ENCODE assay signal across 23 mouse cellular contexts in the genomic region with DNA sequence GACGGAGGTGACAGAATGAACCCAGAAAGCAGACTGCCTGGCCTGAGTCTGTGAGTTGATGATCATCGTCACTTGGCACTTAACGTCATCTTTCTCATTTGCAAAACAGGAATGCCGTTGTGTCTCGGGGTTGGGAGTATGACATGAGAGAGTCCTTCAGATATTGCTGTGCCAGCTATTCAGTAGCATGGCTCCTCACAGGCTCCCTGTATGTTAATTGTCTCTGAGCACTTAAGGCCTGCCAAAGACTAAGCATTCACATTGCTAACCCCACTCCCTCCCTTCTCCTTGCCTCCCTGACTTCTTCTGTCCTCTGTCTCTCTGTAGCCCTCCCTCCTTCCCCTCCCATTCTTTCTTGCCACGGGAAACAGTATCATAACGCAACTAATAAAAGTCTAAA.
DNase-seq lines count a peak whose midpoint lies in the region; ATAC-seq and TF ChIP-seq lines count a peak whose summit lies in the region.
"Had no signal": no experiment of that assay in that cellular context is flagged by ENCODE, and none has a peak within 500 bp of the region (broad histone marks: within the 10 kb centered on the region; RNA-seq: fewer than 3 reads in every experiment).

No protein-coding gene starts in this region.

- peak overlapping the region; percentile 59 for H3K27ac ChIP-seq in heart, embryonic 11.5 days (ENCODE audit: low read depth, low read length)
- peak overlapping the region; percentile 9 to 58 for H3K27ac ChIP-seq in heart, embryonic 14.5 days (replicated peaks in 1 of 2; ENCODE audit: control insufficient read depth in 1 of 2, insufficient read depth in 1 of 2, low read depth in 2 of 2, low read length in 2 of 2)
- peak overlapping the region; percentile 24; the same call in 1 of the 2 replicates for H3K27ac ChIP-seq in heart, postnatal 0 days (ENCODE audit: low read depth)
- no peak overlapping the region for H3K27ac ChIP-seq in small intestine, adult 2 months (ENCODE audit: insufficient read depth, low read depth, low read length)
- H3K27ac ChIP-seq: forebrain, embryonic 10.5 days; forebrain, embryonic 13.5 days; hindbrain, embryonic 13.5 days; intestine, embryonic 15.5 days; kidney, embryonic 15.5 days had no signal

- intact Hi-C loops in heart, postnatal 14 days (cut with DNase I) = no loop called here

- H3K9me3 ChIP-seq in heart, embryonic 11.5 days (replicated peaks; ENCODE audit: control insufficient read depth, low read length) = no peaks in the 10 kb centered on the region
- no peaks in the 10 kb centered on the region for H3K9me3 ChIP-seq in heart, embryonic 14.5 days (ENCODE audit: control insufficient read depth, low read length)
- H3K9me3 ChIP-seq in heart, postnatal 0 days (replicated peaks; ENCODE audit: control insufficient read depth, low read length) = no peaks in the 10 kb centered on the region
- H3K9me3 ChIP-seq: intestine, embryonic 15.5 days; kidney, embryonic 15.5 days had no signal

- no peak overlapping the region for H3K4me2 ChIP-seq in heart, embryonic 11.5 days
- peak overlapping the region; percentile 40 for H3K4me2 ChIP-seq in heart, embryonic 14.5 days (ENCODE audit: low read length)
- peak overlapping the region; percentile 2 for H3K4me2 ChIP-seq in heart, postnatal 0 days (ENCODE audit: low read depth, low read length)
- H3K4me2 ChIP-seq: forebrain, embryonic 13.5 days; hindbrain, embryonic 13.5 days; intestine, embryonic 15.5 days; kidney, embryonic 15.5 days had no signal

- H3K4me3 ChIP-seq in heart, embryonic 11.5 days (ENCODE audit: low read depth, low read length) = no peak overlapping the region
- H3K4me3 ChIP-seq in heart, embryonic 14.5 days (ENCODE audit: control insufficient read depth in 1 of 2, insufficient read depth in 1 of 2, low read depth in 1 of 2, low read length in 2 of 2) = no peak overlapping the region
- H3K4me3 ChIP-seq in heart, postnatal 0 days (ENCODE audit: low read depth, low read length) = no peak overlapping the region
- peak overlapping the region; percentile 0; the same call in 1 of the 2 replicates for H3K4me3 ChIP-seq in small intestine, adult 2 months (ENCODE audit: low read depth, low read length)
- H3K4me3 ChIP-seq: forebrain, embryonic 10.5 days; forebrain, embryonic 13.5 days; hindbrain, embryonic 13.5 days; intestine, embryonic 15.5 days; kidney, embryonic 15.5 days had no signal

- no peak for ATAC-seq in heart, embryonic 11.5 days (replicated peaks; ENCODE audit: insufficient number of reproducible peaks, low FRiP score, low TSS enrichment)
- ATAC-seq in heart, embryonic 14.5 days (ENCODE audit: insufficient number of reproducible peaks, insufficient read depth, low FRiP score, low read depth) = no peak
- no peak for ATAC-seq in heart, postnatal 0 days (ENCODE audit: insufficient read depth, low read depth)
- ATAC-seq: forebrain, embryonic 13.5 days; intestine, embryonic 15.5 days; Patski had no signal

- H3K27me3 ChIP-seq in heart, embryonic 11.5 days (ENCODE audit: control insufficient read depth, insufficient read depth, low read length) = no peaks in the 10 kb centered on the region
- no peaks in the 10 kb centered on the region for H3K27me3 ChIP-seq in heart, embryonic 14.5 days (ENCODE audit: control insufficient read depth, insufficient read depth, low read length)
- no peaks in the 10 kb centered on the region for H3K27me3 ChIP-seq in heart, postnatal 0 days (ENCODE audit: control insufficient read depth, insufficient read depth, low read length)
- H3K27me3 ChIP-seq in small intestine, adult 2 months (ENCODE audit: control insufficient read depth, insufficient read depth, low read length) = no peaks in the 10 kb centered on the region
- H3K27me3 ChIP-seq: CH12.LX; forebrain, embryonic 13.5 days; hindbrain, embryonic 13.5 days; intestine, embryonic 15.5 days; kidney, embryonic 15.5 days; Patski had no signal

- TF ChIP-seq POLR2A in small intestine, adult 2 months (IDR thresholded peaks at IDR 0.05; ENCODE audit: low read depth, low read length) = no peak

- H3K4me1 ChIP-seq in heart, embryonic 11.5 days (ENCODE audit: control insufficient read depth, insufficient read depth, low read length) = peaks cover 51% of the 10 kb centered on the region
- H3K4me1 ChIP-seq in heart, embryonic 14.5 days (ENCODE audit: control insufficient read depth in 2 of 2, insufficient read depth in 2 of 2, low read length in 2 of 2) = peaks cover 34 to 45% of the 10 kb centered on the region in 2 experiments
- peaks cover 30% of the 10 kb centered on the region for H3K4me1 ChIP-seq in heart, postnatal 0 days (ENCODE audit: control insufficient read depth, insufficient read depth)
- peaks cover 44% of the 10 kb centered on the region; the same call in 1 of the 2 replicates for H3K4me1 ChIP-seq in small intestine, adult 2 months (ENCODE audit: control insufficient read depth, insufficient read depth, insufficient read length, low read length)

- DNase-seq in heart, adult 18-20 months = no peak
- DNase-seq in heart, postnatal 14 days = no peak
- DNase-seq in heart, postnatal 0 days (ENCODE audit: low spot score) = no peak
- no peak for DNase-seq in heart, adult 11 months
- DNase-seq: adrenal gland, postnatal 10 days; adrenal gland, postnatal 36 days; B cell, adult 2 months; cerebellum, adult 18-20 months; cerebellum, adult 9-10 months; cerebellum, postnatal 14 days; gastrocnemius, postnatal 25 days; kidney, adult 11 months; kidney, adult 8-10 months had no signal

- WGBS in heart, embryonic 11.5 days (ENCODE audit: insufficient replicate concordance) = 58% methylated on average over 7 of the region's 7 CpGs
- 53% methylated on average over 7 of the region's 7 CpGs for WGBS in heart, embryonic 14.5 days
- WGBS in heart, postnatal 0 days = 45% methylated on average over 7 of the region's 7 CpGs
- 30% methylated on average over 7 of the region's 7 CpGs for WGBS in small intestine, adult 2 months

- no peak for TF ChIP-seq CTCF in heart, postnatal 0 days (IDR thresholded peaks at IDR 0.05; ENCODE audit: low read depth)
- TF ChIP-seq CTCF in small intestine, adult 2 months (IDR thresholded peaks at IDR 0.05; ENCODE audit: extremely low read depth, insufficient read length, insufficient replicate concordance, low read depth, low read length) = no peak

- H3K9ac ChIP-seq in heart, embryonic 11.5 days (ENCODE audit: low read depth, low read length) = no peak overlapping the region
- H3K9ac ChIP-seq in heart, embryonic 14.5 days (ENCODE audit: low read length) = no peak overlapping the region
- H3K9ac ChIP-seq in heart, postnatal 0 days (replicated peaks; ENCODE audit: low read depth, low read length) = no peak overlapping the region
- H3K9ac ChIP-seq: forebrain, embryonic 13.5 days; hindbrain, embryonic 13.5 days; intestine, embryonic 15.5 days; kidney, embryonic 15.5 days had no signal

- no peak for TF ChIP-seq EP300 in heart, postnatal 0 days (IDR thresholded peaks at IDR 0.05; ENCODE audit: low read depth)

- 0 out of 2 replicates have a peak, but pooled peaks cover 3% of the 10 kb centered on the region for H3K36me3 ChIP-seq in heart, embryonic 11.5 days (ENCODE audit: control insufficient read depth, insufficient read depth, low read length)
- peaks cover 14% of the 10 kb centered on the region; the same call in 1 of the 2 replicates for H3K36me3 ChIP-seq in heart, embryonic 14.5 days (ENCODE audit: control insufficient read depth, insufficient read depth, low read length)
- H3K36me3 ChIP-seq in heart, postnatal 0 days (replicated peaks; ENCODE audit: control insufficient read depth, insufficient read depth, low read length) = no peaks in the 10 kb centered on the region; the same call in 1 of the 2 replicates
- H3K36me3 ChIP-seq in small intestine, adult 2 months (ENCODE audit: control insufficient read depth, insufficient read depth, low read length) = 0 out of 2 replicates have a peak, but pooled peaks cover 1% of the 10 kb centered on the region
- H3K36me3 ChIP-seq: intestine, embryonic 15.5 days had no signal
